In genomic region chr9:120737956-120738355, GRCm38 (mm10) we compare ENCODE assay signal across 10 mouse cellular contexts.
DNase-seq lines count a peak whose midpoint lies in the region; ATAC-seq and TF ChIP-seq lines count a peak whose summit lies in the region.
"Had no signal": no experiment of that assay in that cellular context is flagged by ENCODE, and none has a peak within 500 bp of the region (broad histone marks: within the 10 kb centered on the region; RNA-seq: fewer than 3 reads in every experiment).

No protein-coding gene starts in this region.

- TF ChIP-seq EP300 in heart, postnatal 0 days (IDR thresholded peaks at IDR 0.05; ENCODE audit: low read depth) = no peak
- no peak for TF ChIP-seq EP300 in liver, postnatal 0 days (IDR thresholded peaks at IDR 0.05; ENCODE audit: low read depth)

- TF ChIP-seq CTCF in kidney, postnatal 0 days (IDR thresholded peaks at IDR 0.05; ENCODE audit: low read depth) = no peak
- no peak for TF ChIP-seq CTCF in heart, postnatal 0 days (IDR thresholded peaks at IDR 0.05; ENCODE audit: low read depth)
- TF ChIP-seq CTCF in liver, postnatal 0 days (IDR thresholded peaks at IDR 0.05; ENCODE audit: low read depth) = no peak

- H3K9me3 ChIP-seq in kidney, postnatal 0 days (replicated peaks; ENCODE audit: low read length) = no peaks in the 10 kb centered on the region
- H3K9me3 ChIP-seq in kidney, embryonic 16.5 days (ENCODE audit: low read length) = no peaks in the 10 kb centered on the region
- H3K9me3 ChIP-seq in heart, postnatal 0 days (replicated peaks; ENCODE audit: control insufficient read depth, low read length) = no peaks in the 10 kb centered on the region
- H3K9me3 ChIP-seq in liver, postnatal 0 days (ENCODE audit: low read length) = no peaks in the 10 kb centered on the region
- H3K9me3 ChIP-seq in forebrain, embryonic 10.5 days = no peaks in the 10 kb centered on the region
- H3K9me3 ChIP-seq: megakaryocyte, embryonic 14.5 days had no signal

- WGBS in kidney, postnatal 0 days = 27% methylated on average over 1 of the region's 1 CpGs
- WGBS in kidney, embryonic 16.5 days = 47% methylated on average over 1 of the region's 1 CpGs
- 6% methylated on average over 1 of the region's 1 CpGs for WGBS in heart, postnatal 0 days
- 13% methylated on average over 1 of the region's 1 CpGs for WGBS in liver, postnatal 0 days (ENCODE audit: insufficient replicate concordance)
- WGBS in forebrain, embryonic 10.5 days = 85% methylated on average over 1 of the region's 1 CpGs

- no peaks in the 10 kb centered on the region for H3K36me3 ChIP-seq in kidney, postnatal 0 days (ENCODE audit: insufficient read depth, low read length)
- no peaks in the 10 kb centered on the region for H3K36me3 ChIP-seq in kidney, embryonic 16.5 days (ENCODE audit: insufficient read depth, low read length)
- no peaks in the 10 kb centered on the region for H3K36me3 ChIP-seq in heart, postnatal 0 days (replicated peaks; ENCODE audit: control insufficient read depth, insufficient read depth, low read length)
- no peaks in the 10 kb centered on the region for H3K36me3 ChIP-seq in liver, postnatal 0 days (replicated peaks; ENCODE audit: insufficient read depth, low read length)
- H3K36me3 ChIP-seq in forebrain, embryonic 10.5 days (replicated peaks) = no peaks in the 10 kb centered on the region

- ATAC-seq in kidney, postnatal 0 days (replicated peaks; ENCODE audit: low FRiP score, low read depth) = no peak
- no peak for ATAC-seq in kidney, embryonic 16.5 days (ENCODE audit: low FRiP score, low TSS enrichment)
- peak; percentile 49 for ATAC-seq in heart, postnatal 0 days (ENCODE audit: insufficient read depth, low read depth)
- peak; percentile 62 for ATAC-seq in liver, postnatal 0 days

- no peak overlapping the region for H3K4me3 ChIP-seq in kidney, postnatal 0 days (replicated peaks; ENCODE audit: low read depth, low read length)
- no peak overlapping the region for H3K4me3 ChIP-seq in kidney, embryonic 16.5 days (ENCODE audit: low read length)
- H3K4me3 ChIP-seq in heart, postnatal 0 days (ENCODE audit: low read depth, low read length) = no peak overlapping the region
- H3K4me3 ChIP-seq in liver, postnatal 0 days (ENCODE audit: low read depth, low read length) = no peak overlapping the region
- no peak overlapping the region for H3K4me3 ChIP-seq in forebrain, embryonic 10.5 days
- H3K4me3 ChIP-seq: megakaryocyte, embryonic 14.5 days had no signal

- H3K4me1 ChIP-seq in kidney, postnatal 0 days (replicated peaks; ENCODE audit: insufficient read depth, low read length) = peaks cover 21% of the 10 kb centered on the region; the same call in 1 of the 2 replicates
- H3K4me1 ChIP-seq in kidney, embryonic 16.5 days (ENCODE audit: insufficient read depth, low read length) = peaks cover 44% of the 10 kb centered on the region
- H3K4me1 ChIP-seq in heart, postnatal 0 days (ENCODE audit: control insufficient read depth, insufficient read depth) = peaks cover 56% of the 10 kb centered on the region
- H3K4me1 ChIP-seq in liver, postnatal 0 days (ENCODE audit: insufficient read depth) = peaks cover 8% of the 10 kb centered on the region
- peaks cover 54% of the 10 kb centered on the region for H3K4me1 ChIP-seq in forebrain, embryonic 10.5 days
- H3K4me1 ChIP-seq: megakaryocyte, embryonic 14.5 days had no signal

- no peak overlapping the region for H3K4me2 ChIP-seq in kidney, postnatal 0 days (ENCODE audit: low read length)
- no peak overlapping the region for H3K4me2 ChIP-seq in kidney, embryonic 16.5 days (replicated peaks; ENCODE audit: low read depth, low read length)
- no peak overlapping the region for H3K4me2 ChIP-seq in heart, postnatal 0 days (ENCODE audit: low read depth, low read length)
- H3K4me2 ChIP-seq in liver, postnatal 0 days (ENCODE audit: low read depth, low read length) = no peak overlapping the region

- DNase-seq in kidney, postnatal 0 days (ENCODE audit: low spot score) = peak; percentile 44
- peak; percentile 51 for DNase-seq in adrenal gland, postnatal 14 days
- peak; percentile 52 for DNase-seq in heart, postnatal 0 days (ENCODE audit: low spot score)
- no peak for DNase-seq in liver, postnatal 0 days
- no peak for DNase-seq in thymus, postnatal 4 days
- no peak for DNase-seq in layer of hippocampus, postnatal 10 days (ENCODE audit: low spot score in 2 of 2)
- DNase-seq in forebrain, embryonic 10.5 days (ENCODE audit: extremely low spot score, low spot score) = no peak
- DNase-seq: layer of hippocampus, adult 9-11 months had no signal

- H3K9ac ChIP-seq in kidney, postnatal 0 days (ENCODE audit: low read depth, low read length) = no peak overlapping the region
- H3K9ac ChIP-seq in kidney, embryonic 16.5 days (replicated peaks; ENCODE audit: low read length) = no peak overlapping the region
- H3K9ac ChIP-seq in heart, postnatal 0 days (replicated peaks; ENCODE audit: low read depth, low read length) = no peak overlapping the region
- no peak overlapping the region for H3K9ac ChIP-seq in liver, postnatal 0 days (replicated peaks)

- no peak overlapping the region for H3K27ac ChIP-seq in kidney, postnatal 0 days
- H3K27ac ChIP-seq in kidney, embryonic 16.5 days (ENCODE audit: low read length) = no peak overlapping the region
- peak overlapping the region; percentile 90 for H3K27ac ChIP-seq in heart, postnatal 0 days (ENCODE audit: low read depth)
- no peak overlapping the region for H3K27ac ChIP-seq in liver, postnatal 0 days (ENCODE audit: low read depth)
- no peak overlapping the region for H3K27ac ChIP-seq in forebrain, embryonic 10.5 days

- H3K27me3 ChIP-seq in kidney, postnatal 0 days (ENCODE audit: insufficient read depth, low read length) = no peaks in the 10 kb centered on the region
- no peaks in the 10 kb centered on the region for H3K27me3 ChIP-seq in kidney, embryonic 16.5 days (ENCODE audit: insufficient read depth, low read length)
- no peaks in the 10 kb centered on the region for H3K27me3 ChIP-seq in heart, postnatal 0 days (ENCODE audit: control insufficient read depth, insufficient read depth, low read length)
- no peaks in the 10 kb centered on the region for H3K27me3 ChIP-seq in liver, postnatal 0 days (ENCODE audit: insufficient read depth, low read length)
- H3K27me3 ChIP-seq in forebrain, embryonic 10.5 days (ENCODE audit: poor library complexity, severe bottlenecking) = peaks cover 11% of the 10 kb centered on the region

Comparison
In these comparisons a context has a peak if more than half of its experiments do, and no peak if none do; other contexts are left out.
1. ATAC-seq: peak in heart, postnatal 0 days (single experiment) and liver, postnatal 0 days (single experiment); none in kidney, postnatal 0 days (single experiment) and kidney, embryonic 16.5 days (single experiment).
2. DNase-seq: peak in kidney, postnatal 0 days (single experiment), adrenal gland, postnatal 14 days (single experiment) and heart, postnatal 0 days (single experiment); none in liver, postnatal 0 days (single experiment), thymus, postnatal 4 days (single experiment), layer of hippocampus, postnatal 10 days (0 of 2) and forebrain, embryonic 10.5 days (single experiment).